Mouse (Mus musculus) forebrain, embryonic 12.5 days (tissue): ENCODE data around the gene Eva1b. TPM values are rescaled to one million over a fixed set of nuclear protein-coding genes. Genes with fewer than 3 reads are reported as not detected.

Experiments used
- ATAC-seq: fragments of 200-750 bp; cut with Nextera tagmentation; 2 replicates; pipeline ENCODE4 v1.8.0; 2017; ENCODE audit warnings: moderate TSS enrichment; ENCODE audit not compliant: low FRiP score
- H3K27ac ChIP-seq: fragments of 300-500 bp; sonication (generic); 2 replicates; pipeline ENCODE4 v1.5.1; 2016; ENCODE audit warnings: mild to moderate bottlenecking
- H3K27me3 ChIP-seq: fragments of 300-500 bp; sonication (generic); 2 replicates; pipeline ENCODE4 v1.6.1; 2016; ENCODE audit warnings: mild to moderate bottlenecking
- H3K36me3 ChIP-seq: fragments of 300-500 bp; sonication (generic); replicated peaks from 2 replicates; pipeline ENCODE4 v1.6.1; 2016; ENCODE audit warnings: mild to moderate bottlenecking
- H3K4me1 ChIP-seq: fragments of 300-500 bp; sonication (generic); 2 replicates; pipeline ENCODE4 v1.6.1; 2016
- H3K4me2 ChIP-seq: fragments of 300-500 bp; sonication (generic); 2 replicates; pipeline ENCODE4 v1.6.1; 2016; ENCODE audit warnings: mild to moderate bottlenecking, moderate library complexity
- H3K4me3 ChIP-seq: fragments of 300-500 bp; sonication (generic); replicated peaks from 2 replicates; pipeline ENCODE4 v1.5.1; 2016; ENCODE audit warnings: mild to moderate bottlenecking
- H3K9ac ChIP-seq: fragments of 300-500 bp; sonication (generic); 2 replicates; pipeline ENCODE4 v1.6.1; 2016; ENCODE audit warnings: mild to moderate bottlenecking
- H3K9me3 ChIP-seq: fragments of 300-500 bp; sonication (generic); 2 replicates; pipeline ENCODE4 v1.6.1; 2016
- WGBS: fragments of 180-500 bp; shearing (Covaris S2); methylation state at CpG from one replicate; pipeline ENCODE4 v1.1.7; 2016; 5-methylcytosine and 5-hydroxymethylcytosine counted together
- polyA plus RNA-seq: library from polyadenylated mRNA; unstranded; fragments of >200 nt; fragmentation: Nextera tagmentation; extraction: Ambion mirVana; gene quantifications from 2 replicates; pipeline ENCODE4 v1.2.1, GENCODE M21; 2016

Eva1b gene
- polyA plus RNA-seq, 1 experiment from 2014 or later: 15.9 TPM

DNA sequence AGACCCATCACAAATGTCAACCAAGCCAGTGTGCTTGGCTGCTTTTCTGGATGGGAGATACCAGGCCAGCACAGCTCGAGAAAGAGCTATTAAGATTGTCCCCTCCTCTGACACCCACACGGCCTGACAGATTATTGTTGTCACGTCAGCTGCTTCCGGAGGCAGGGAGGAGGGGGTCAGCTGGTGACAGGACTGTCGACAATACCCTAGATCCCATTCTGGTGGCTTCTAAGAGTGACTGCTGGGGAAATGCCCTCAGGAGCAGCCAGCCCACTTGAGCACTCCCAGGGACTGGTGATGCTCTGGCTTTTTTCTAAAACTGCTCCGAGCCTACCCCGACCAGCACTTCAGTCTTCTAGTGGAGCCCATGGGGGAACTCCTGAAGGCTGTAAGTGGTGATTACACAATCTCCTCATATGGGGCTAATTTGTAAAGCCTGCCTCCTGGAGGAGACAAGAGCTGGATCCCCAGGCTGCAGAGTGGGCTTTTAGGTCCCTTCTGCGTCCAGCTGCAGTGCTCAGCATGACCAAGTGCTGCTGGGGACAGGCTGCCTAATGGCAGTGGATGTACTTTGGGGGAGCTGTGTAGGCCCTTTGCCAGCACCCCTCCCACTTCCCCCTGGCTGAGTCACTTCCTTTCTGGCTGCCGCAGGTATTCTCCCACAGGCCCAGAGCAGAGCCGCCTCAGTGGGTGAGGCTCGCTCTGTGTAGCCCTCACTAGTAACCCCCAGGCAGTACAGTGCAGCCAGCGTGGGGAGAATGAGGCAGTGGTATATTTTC lies 37.0 kb upstream of the Eva1b start:
- H3K9ac ChIP-seq: peak overlapping the region; percentile 30; the same call in 1 of the 2 replicates
- no peaks in the 10 kb centered on the region for H3K9me3 ChIP-seq
- H3K4me3 ChIP-seq: no peak overlapping the region
- no peaks in the 10 kb centered on the region for H3K27me3 ChIP-seq
- 13% methylated on average over 12 of the region's 12 CpGs for WGBS
- H3K4me1 ChIP-seq: peaks cover 43% of the 10 kb centered on the region
- peak overlapping the region; percentile 6; the same call in 1 of the 2 replicates for H3K4me2 ChIP-seq
- no peaks in the 10 kb centered on the region for H3K36me3 ChIP-seq
- peak; percentile 39 for ATAC-seq
- H3K27ac ChIP-seq: peak overlapping the region; percentile 60

DNA sequence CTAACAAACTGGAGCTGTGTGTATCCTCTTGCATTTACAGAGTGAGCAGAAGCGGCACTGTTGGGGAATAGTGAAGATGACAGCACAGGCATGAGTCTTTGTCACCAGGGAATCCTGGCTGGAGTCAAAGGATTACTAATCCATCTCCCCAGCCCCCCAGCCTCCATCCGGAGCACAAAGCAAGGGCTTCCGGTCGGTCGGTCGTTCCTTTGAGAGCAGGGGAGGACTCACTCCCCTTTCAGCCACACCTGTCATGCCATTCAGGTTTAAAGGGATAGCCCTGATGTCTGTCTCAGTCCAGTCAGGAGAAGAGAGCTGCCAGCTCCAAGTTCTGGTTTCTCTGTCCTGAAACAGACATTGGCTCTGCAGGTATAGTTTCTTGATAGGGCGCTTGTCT lies 36.4 kb upstream of the Eva1b start:
- 0 out of 2 replicates have a peak overlapping the region, but pooled peaks have one; percentile 6 for H3K4me2 ChIP-seq
- 16% methylated on average over 7 of the region's 7 CpGs for WGBS
- no peaks in the 10 kb centered on the region for H3K9me3 ChIP-seq
- no peaks in the 10 kb centered on the region for H3K36me3 ChIP-seq
- ATAC-seq: no peak
- H3K4me3 ChIP-seq: no peak overlapping the region
- peaks cover 43% of the 10 kb centered on the region for H3K4me1 ChIP-seq
- H3K27me3 ChIP-seq: no peaks in the 10 kb centered on the region
- H3K9ac ChIP-seq: no peak overlapping the region
- peak overlapping the region; percentile 60 for H3K27ac ChIP-seq

DNA sequence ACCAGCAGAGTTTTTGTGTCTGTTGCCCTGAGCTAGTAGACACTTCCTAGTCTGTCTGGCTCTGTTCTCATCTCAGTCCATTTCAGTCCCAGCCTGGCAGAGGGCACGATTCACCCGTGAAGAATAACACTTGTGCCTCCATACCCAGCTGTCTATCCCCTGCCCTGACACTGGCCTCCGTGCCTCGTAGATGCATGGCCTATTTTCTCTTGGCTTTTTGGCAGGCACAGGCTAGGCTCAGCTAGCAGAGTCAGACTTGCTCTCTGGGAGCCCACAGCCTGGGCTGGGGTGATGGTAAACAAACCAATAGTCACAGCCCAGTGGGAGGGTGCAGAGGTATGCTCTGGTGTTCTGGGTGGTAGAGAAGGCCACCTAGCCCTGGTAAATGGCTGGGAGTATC lies 34.3 kb upstream of the Eva1b start:
- Histone ChIP-seq H3K9me3 (no peaks in the 10 kb centered on the region), H3K4me2 (no peak overlapping the region), H3K27ac (no peak overlapping the region), H3K36me3 (0 out of 2 replicates have a peak, but pooled peaks cover 4% of the 10 kb centered on the region), H3K4me3 (no peak overlapping the region), H3K27me3 (no peaks in the 10 kb centered on the region), H3K4me1 (peaks cover 34% of the 10 kb centered on the region), H3K9ac (no peak overlapping the region)
- WGBS: 73% methylated on average over 4 of the region's 4 CpGs
- ATAC-seq: no peak

DNA sequence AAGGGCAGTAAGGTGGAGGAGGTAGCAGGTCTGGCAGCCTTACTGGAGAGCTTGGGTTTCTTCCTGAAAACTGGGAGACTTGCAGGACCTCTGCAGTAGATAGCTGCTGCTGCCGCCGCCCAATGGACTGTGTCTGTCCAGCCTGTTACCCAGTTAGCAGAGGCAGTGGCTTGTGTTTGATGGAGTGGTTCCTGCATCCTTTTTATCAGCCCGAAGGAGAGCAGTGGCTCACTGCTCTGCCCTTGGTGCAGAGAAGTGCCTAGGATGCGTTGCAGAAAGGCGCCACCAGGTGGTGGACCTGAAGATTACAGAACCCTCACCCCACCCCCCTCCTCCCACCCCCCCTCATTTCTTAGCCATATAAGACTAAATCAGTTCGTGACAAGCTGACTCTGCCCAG lies 33.6 kb upstream of the Eva1b start:
- Histone ChIP-seq H3K4me2 (no peak overlapping the region), H3K27ac (no peak overlapping the region), H3K4me1 (peaks cover 31% of the 10 kb centered on the region), H3K27me3 (no peaks in the 10 kb centered on the region), H3K36me3 (0 out of 2 replicates have a peak, but pooled peaks cover 4% of the 10 kb centered on the region), H3K9ac (no peak overlapping the region), H3K4me3 (no peak overlapping the region), H3K9me3 (no peaks in the 10 kb centered on the region)
- 16% methylated on average over 6 of the region's 6 CpGs for WGBS
- ATAC-seq: no peak

DNA sequence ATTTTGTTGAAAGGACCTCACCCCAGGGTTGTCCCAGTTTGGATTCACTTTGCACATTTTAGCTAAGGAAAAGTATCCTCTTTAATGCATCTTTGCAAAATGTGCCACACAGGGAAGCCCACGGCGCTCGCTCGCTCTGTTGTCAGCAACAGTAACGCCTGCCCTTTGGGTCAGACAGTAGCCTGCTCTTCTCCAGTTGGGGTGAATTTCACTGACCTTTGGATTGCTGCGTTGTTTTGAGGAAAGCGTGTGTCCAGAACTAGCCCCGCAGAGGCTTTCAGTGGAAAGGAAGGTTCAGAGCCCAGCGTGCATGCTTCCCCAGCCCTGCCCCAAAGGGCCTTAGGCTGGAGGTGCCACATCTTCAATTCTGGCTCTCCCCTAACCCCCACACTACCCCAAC lies 32.1 kb upstream of the Eva1b start:
- no peak overlapping the region for H3K4me2 ChIP-seq
- no peak for ATAC-seq
- H3K4me3 ChIP-seq: no peak overlapping the region
- H3K36me3 ChIP-seq: 0 out of 2 replicates have a peak, but pooled peaks cover 7% of the 10 kb centered on the region
- 92% methylated on average over 9 of the region's 9 CpGs for WGBS
- peaks cover 21% of the 10 kb centered on the region for H3K4me1 ChIP-seq
- no peaks in the 10 kb centered on the region for H3K9me3 ChIP-seq
- no peak overlapping the region for H3K27ac ChIP-seq
- H3K9ac ChIP-seq: no peak overlapping the region
- H3K27me3 ChIP-seq: no peaks in the 10 kb centered on the region

DNA sequence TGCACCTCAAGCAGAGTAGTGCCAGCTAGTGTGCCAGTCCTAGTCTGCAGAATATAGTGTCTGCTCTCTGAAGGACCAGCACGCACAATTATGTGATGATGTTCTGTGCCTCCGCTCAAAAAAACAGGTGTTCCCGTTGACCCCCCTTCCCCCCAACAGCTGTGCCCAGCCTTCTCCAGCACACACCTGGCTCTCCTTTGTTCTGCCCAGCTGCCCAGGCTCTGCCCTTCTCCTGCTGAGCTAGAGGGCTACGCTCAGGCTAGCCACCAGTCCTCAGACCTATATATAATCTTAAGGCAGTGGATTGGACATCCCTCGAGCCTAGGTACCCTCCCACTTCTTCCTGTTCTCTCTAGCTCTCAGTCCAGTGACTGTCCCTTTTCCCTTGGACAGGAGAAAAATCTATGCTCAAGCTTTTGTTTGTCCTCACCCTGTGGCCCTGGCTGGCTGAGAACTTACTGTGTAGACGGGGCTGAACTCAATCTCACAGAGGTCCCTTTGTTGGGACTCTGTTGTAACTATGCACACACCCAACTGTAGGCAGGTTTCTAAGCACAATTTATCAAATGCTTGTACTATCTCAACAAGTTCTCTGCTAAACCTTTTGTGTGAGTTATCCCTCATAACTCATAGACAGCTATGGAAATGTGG lies 31.5 kb upstream of the Eva1b start:
- Histone ChIP-seq H3K36me3 (peaks cover 10% of the 10 kb centered on the region; the same call in 1 of the 2 replicates), H3K4me1 (peaks cover 15% of the 10 kb centered on the region), H3K27ac (no peak overlapping the region), H3K9ac (no peak overlapping the region), H3K9me3 (no peaks in the 10 kb centered on the region), H3K27me3 (no peaks in the 10 kb centered on the region), H3K4me3 (no peak overlapping the region), H3K4me2 (no peak overlapping the region)
- 79% methylated on average over 6 of the region's 6 CpGs for WGBS
- no peak for ATAC-seq

- Histone ChIP-seq H3K4me3 (no peak overlapping the region), H3K27ac (no peak overlapping the region), H3K4me1 (peaks cover 11% of the 10 kb centered on the region; the same call in 1 of the 2 replicates), H3K36me3 (peaks cover 17% of the 10 kb centered on the region), H3K9ac (no peak overlapping the region), H3K4me2 (no peak overlapping the region), H3K27me3 (no peaks in the 10 kb centered on the region), H3K9me3 (peaks cover 8% of the 10 kb centered on the region; the same call in 1 of the 2 replicates)
- 87% methylated on average over 8 of the region's 8 CpGs for WGBS
- no peak for ATAC-seq
Observed at GRCm38 (mm10) chr4:126117116-126117515, 30.4 kb upstream of the Eva1b start.

GRCm38 (mm10) chr4:126118651-126119050 lies 28.9 kb upstream of the Eva1b start:
- no peak for ATAC-seq
- 95% methylated on average over 4 of the region's 4 CpGs for whole genome bisulfite sequencing
- no peak overlapping the region for H3K4me2 ChIP-seq

GRCm38 (mm10) chr4:126119051-126119450 lies 28.5 kb upstream of the Eva1b start:
- Histone ChIP-seq H3K9ac (no peak overlapping the region), H3K4me3 (no peak overlapping the region), H3K4me1 (peaks cover 11% of the 10 kb centered on the region; the same call in 1 of the 2 replicates), H3K27me3 (no peaks in the 10 kb centered on the region), H3K36me3 (peaks cover 23% of the 10 kb centered on the region), H3K4me2 (no peak overlapping the region), H3K27ac (peak overlapping the region; percentile 31), H3K9me3 (peaks cover 9% of the 10 kb centered on the region; the same call in 1 of the 2 replicates)
- 88% methylated on average over 1 of the region's 1 CpGs for WGBS
- no peak for ATAC-seq

More at GRCm38 (mm10) chr4:126118651-126119050, 28.9 kb upstream of the Eva1b start:
- Histone ChIP-seq H3K4me3 (no peak overlapping the region), H3K9ac (no peak overlapping the region), H3K36me3 (peaks cover 19% of the 10 kb centered on the region), H3K9me3 (peaks cover 9% of the 10 kb centered on the region; the same call in 1 of the 2 replicates), H3K27me3 (no peaks in the 10 kb centered on the region), H3K4me1 (peaks cover 11% of the 10 kb centered on the region; the same call in 1 of the 2 replicates), H3K27ac (peak overlapping the region; percentile 31; the same call in 1 of the 2 replicates)

DNA sequence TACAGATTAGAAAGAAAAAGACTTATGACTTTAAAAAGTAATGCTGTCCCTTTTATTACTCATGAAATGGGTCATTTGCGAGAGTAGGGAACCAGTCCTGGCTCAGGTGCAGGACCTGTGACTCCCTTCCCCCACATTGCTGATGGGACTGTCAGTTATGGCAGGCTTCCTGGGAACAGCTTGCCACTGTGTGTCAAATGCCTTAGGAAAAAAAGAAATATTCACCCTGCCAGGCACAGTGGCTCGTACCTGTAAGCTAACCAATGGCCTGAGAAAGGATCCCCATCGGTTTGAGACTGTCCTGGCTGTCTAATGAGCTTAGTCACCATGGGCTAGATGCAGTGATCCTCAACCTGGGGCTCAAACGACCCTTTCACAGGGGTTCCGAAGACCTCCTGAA lies 27.5 kb upstream of the Eva1b start:
- H3K27ac ChIP-seq: no peak overlapping the region
- peaks cover 9% of the 10 kb centered on the region; the same call in 1 of the 2 replicates for H3K9me3 ChIP-seq
- no peak overlapping the region for H3K9ac ChIP-seq
- ATAC-seq: no peak
- peaks cover 11% of the 10 kb centered on the region; the same call in 1 of the 2 replicates for H3K4me1 ChIP-seq
- no peaks in the 10 kb centered on the region for H3K27me3 ChIP-seq
- no peak overlapping the region for H3K4me3 ChIP-seq
- WGBS: 92% methylated on average over 5 of the region's 5 CpGs
- H3K4me2 ChIP-seq: no peak overlapping the region
- H3K36me3 ChIP-seq: peaks cover 33% of the 10 kb centered on the region

GRCm38 (mm10) chr4:126120506-126120905 lies 27.0 kb upstream of the Eva1b start:
- H3K4me3 ChIP-seq: no peak overlapping the region
- WGBS: 97% methylated on average over 2 of the region's 2 CpGs
- H3K4me2 ChIP-seq: no peak overlapping the region
- H3K9ac ChIP-seq: no peak overlapping the region
- no peak overlapping the region for H3K27ac ChIP-seq
- peaks cover 11% of the 10 kb centered on the region; the same call in 1 of the 2 replicates for H3K4me1 ChIP-seq
- H3K36me3 ChIP-seq: peaks cover 36% of the 10 kb centered on the region
- peaks cover 9% of the 10 kb centered on the region; the same call in 1 of the 2 replicates for H3K9me3 ChIP-seq
- ATAC-seq: no peak
- H3K27me3 ChIP-seq: no peaks in the 10 kb centered on the region

- no peaks in the 10 kb centered on the region for H3K27me3 ChIP-seq
- H3K4me1 ChIP-seq: 0 out of 2 replicates have a peak, but pooled peaks cover 3% of the 10 kb centered on the region
- no peak overlapping the region for H3K4me3 ChIP-seq
- H3K9me3 ChIP-seq: peaks cover 9% of the 10 kb centered on the region; the same call in 1 of the 2 replicates
- no peak for ATAC-seq
- no peak overlapping the region for H3K4me2 ChIP-seq
- no peak overlapping the region for H3K9ac ChIP-seq
- no peak overlapping the region for H3K27ac ChIP-seq
- peaks cover 55% of the 10 kb centered on the region for H3K36me3 ChIP-seq
- WGBS: 94% methylated on average over 10 of the region's 10 CpGs
Observed at GRCm38 (mm10) chr4:126123309-126124040, 24.1 kb upstream of the Eva1b start.
